Mouse (Mus musculus): ENCODE results near the gene Tmem53. TPM values are rescaled to one million over a fixed set of nuclear protein-coding genes. Genes with fewer than 3 reads are reported as not detected.

The Tmem53 gene
- polyA plus RNA-seq, 1 experiment from 2014 or later, result 13.8 TPM

- Histone ChIP-seq H3K36me3 (ENCODE audit: control insufficient read depth, insufficient read depth, low read length) (peaks cover 72% of the 10 kb centered on the region), H3K27ac (ENCODE audit: low read depth, low read length) (no peak overlapping the region), H3K4me1 (ENCODE audit: control insufficient read depth, insufficient read depth, low read length) (peaks cover 32% of the 10 kb centered on the region), H3K9me3 (ENCODE audit: control insufficient read depth, low read length) (peaks cover 10% of the 10 kb centered on the region), H3K4me3 (ENCODE audit: low read length) (no peak overlapping the region), H3K9ac (ENCODE audit: low read depth, low read length) (no peak overlapping the region), H3K27me3 (ENCODE audit: control insufficient read depth, insufficient read depth, low read length) (no peaks in the 10 kb centered on the region), H3K4me2 (replicated peaks; ENCODE audit: low read depth, low read length) (no peak overlapping the region)
- ATAC-seq (ENCODE audit: low FRiP score, low TSS enrichment), result peak; percentile 77
- WGBS, result 18% methylated on average over 17 of the region's 17 CpGs
Observed at GRCm38 (mm10) chr4:117276281-117276711, 24.5 kb downstream of the Tmem53 start.

- H3K36me3 ChIP-seq (ENCODE audit: control insufficient read depth, insufficient read depth, low read length), result peaks cover 72% of the 10 kb centered on the region
- H3K9ac ChIP-seq (ENCODE audit: low read depth, low read length), result no peak overlapping the region
- no peak for ATAC-seq (ENCODE audit: low FRiP score, low TSS enrichment)
- H3K9me3 ChIP-seq (ENCODE audit: control insufficient read depth, low read length), result peaks cover 10% of the 10 kb centered on the region
- H3K4me3 ChIP-seq (ENCODE audit: low read length), result no peak overlapping the region
- no peaks in the 10 kb centered on the region for H3K27me3 ChIP-seq (ENCODE audit: control insufficient read depth, insufficient read depth, low read length)
- H3K4me2 ChIP-seq (replicated peaks; ENCODE audit: low read depth, low read length), result no peak overlapping the region
- peaks cover 32% of the 10 kb centered on the region for H3K4me1 ChIP-seq (ENCODE audit: control insufficient read depth, insufficient read depth, low read length)
- 44% methylated on average over 13 of the region's 13 CpGs for WGBS
- no peak overlapping the region for H3K27ac ChIP-seq (ENCODE audit: low read depth, low read length)
Observed at GRCm38 (mm10) chr4:117277021-117277420, 25.3 kb downstream of the Tmem53 start.

DNA sequence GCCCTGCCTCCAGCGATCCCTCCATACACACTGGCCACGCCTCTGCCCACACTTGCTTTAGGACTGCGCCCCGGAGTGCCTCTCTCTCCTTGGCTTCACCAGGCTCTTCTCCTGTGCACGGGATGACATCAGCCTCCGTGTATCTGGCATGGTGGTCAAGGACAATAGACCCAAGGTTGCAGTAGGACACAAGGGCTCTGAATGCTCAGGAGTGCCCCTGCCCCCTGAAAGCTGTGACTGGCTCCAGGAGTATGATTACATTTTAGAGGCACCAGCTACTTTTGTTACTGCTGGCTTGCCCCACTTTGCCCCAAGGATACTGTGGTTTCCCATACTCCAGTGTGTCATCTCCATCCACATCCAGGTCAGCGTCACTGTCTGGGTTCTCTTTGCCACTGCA is 25.9 kb downstream of the Tmem53 start:
- no peak for ATAC-seq (ENCODE audit: low FRiP score, low TSS enrichment)
- peaks cover 75% of the 10 kb centered on the region for H3K36me3 ChIP-seq (ENCODE audit: control insufficient read depth, insufficient read depth, low read length)
- H3K4me1 ChIP-seq (ENCODE audit: control insufficient read depth, insufficient read depth, low read length), result peaks cover 30% of the 10 kb centered on the region
- H3K27me3 ChIP-seq (ENCODE audit: control insufficient read depth, insufficient read depth, low read length), result no peaks in the 10 kb centered on the region
- no peak overlapping the region for H3K4me2 ChIP-seq (replicated peaks; ENCODE audit: low read depth, low read length)
- no peak overlapping the region for H3K9ac ChIP-seq (ENCODE audit: low read depth, low read length)
- no peak overlapping the region for H3K4me3 ChIP-seq (ENCODE audit: low read length)
- 82% methylated on average over 7 of the region's 7 CpGs for WGBS
- peaks cover 10% of the 10 kb centered on the region for H3K9me3 ChIP-seq (ENCODE audit: control insufficient read depth, low read length)
- no peak overlapping the region for H3K27ac ChIP-seq (ENCODE audit: low read depth, low read length)

DNA sequence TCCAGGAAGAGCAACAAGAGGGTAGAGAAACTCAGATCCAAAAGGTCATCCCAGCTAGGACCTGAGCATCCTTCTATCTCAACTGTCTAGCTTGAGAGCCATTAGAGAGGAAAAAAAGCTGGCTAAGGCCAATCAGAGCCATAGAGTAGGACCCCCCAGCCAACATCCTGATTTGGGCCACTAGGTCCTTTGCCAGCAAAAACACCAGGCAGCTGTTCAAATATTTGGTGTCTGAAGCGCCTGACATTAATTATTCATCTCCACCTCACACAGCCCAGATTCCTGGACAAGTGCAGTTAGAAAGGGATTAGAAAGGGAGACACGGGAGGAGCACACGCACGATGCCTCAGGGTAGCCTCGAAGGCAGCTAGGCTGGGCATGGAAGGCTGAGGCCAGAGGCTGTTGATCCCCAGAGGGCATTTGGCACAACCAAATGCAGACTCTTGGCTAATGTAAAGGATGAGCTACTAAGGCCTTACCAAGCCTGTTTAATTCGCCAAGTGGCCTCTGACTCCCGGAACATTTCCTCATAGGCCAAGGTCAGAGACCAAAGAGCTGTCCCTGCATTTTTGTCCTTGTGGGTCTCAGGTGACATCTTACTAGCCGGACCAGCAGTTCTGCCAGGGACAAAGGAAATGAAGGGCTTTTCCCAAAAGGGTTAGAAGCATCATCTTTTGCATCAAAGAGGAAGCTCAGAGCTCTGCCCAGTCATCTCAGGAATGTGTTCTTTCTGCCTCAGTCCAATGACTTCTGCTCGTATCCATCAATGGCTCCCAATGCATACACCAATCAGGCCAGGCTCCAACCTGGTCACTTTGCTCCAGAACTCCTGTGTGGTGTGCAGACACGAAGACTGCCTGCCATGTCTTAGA is 26.9 kb downstream of the Tmem53 start:
- H3K4me2 ChIP-seq (replicated peaks; ENCODE audit: low read depth, low read length), result no peak overlapping the region
- WGBS, result 62% methylated on average over 10 of the region's 10 CpGs
- peaks cover 71% of the 10 kb centered on the region for H3K36me3 ChIP-seq (ENCODE audit: control insufficient read depth, insufficient read depth, low read length)
- ATAC-seq (ENCODE audit: low FRiP score, low TSS enrichment), result no peak
- peaks cover 10% of the 10 kb centered on the region for H3K9me3 ChIP-seq (ENCODE audit: control insufficient read depth, low read length)
- H3K9ac ChIP-seq (ENCODE audit: low read depth, low read length), result no peak overlapping the region
- H3K4me1 ChIP-seq (ENCODE audit: control insufficient read depth, insufficient read depth, low read length), result peaks cover 35% of the 10 kb centered on the region
- no peak overlapping the region for H3K27ac ChIP-seq (ENCODE audit: low read depth, low read length)
- H3K27me3 ChIP-seq (ENCODE audit: control insufficient read depth, insufficient read depth, low read length), result no peaks in the 10 kb centered on the region
- H3K4me3 ChIP-seq (ENCODE audit: low read length), result no peak overlapping the region

DNA sequence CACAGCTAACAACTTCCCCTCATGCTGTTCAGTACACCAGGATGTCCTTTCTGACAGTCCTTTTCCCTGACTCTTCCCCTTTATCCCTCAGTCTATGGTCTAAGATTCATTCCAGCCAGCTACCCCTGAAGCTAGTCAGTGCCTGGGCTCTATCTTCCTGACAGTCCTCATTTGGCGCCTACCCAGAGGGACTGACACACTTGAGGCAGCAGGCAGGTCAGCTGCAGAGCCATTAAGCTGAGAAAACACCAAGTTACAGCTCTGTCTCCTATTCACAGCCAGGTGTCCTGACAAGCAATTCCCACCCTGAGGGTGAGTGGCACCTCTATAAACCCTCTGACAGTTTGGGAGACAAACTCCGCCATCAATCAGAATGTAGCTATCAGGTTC is 27.5 kb downstream of the Tmem53 start:
- H3K36me3 ChIP-seq (ENCODE audit: control insufficient read depth, insufficient read depth, low read length), result peaks cover 74% of the 10 kb centered on the region
- H3K9me3 ChIP-seq (ENCODE audit: control insufficient read depth, low read length), result peaks cover 6% of the 10 kb centered on the region
- peaks cover 42% of the 10 kb centered on the region for H3K4me1 ChIP-seq (ENCODE audit: control insufficient read depth, insufficient read depth, low read length)
- no peak overlapping the region for H3K27ac ChIP-seq (ENCODE audit: low read depth, low read length)
- ATAC-seq (ENCODE audit: low FRiP score, low TSS enrichment), result no peak
- no peak overlapping the region for H3K4me2 ChIP-seq (replicated peaks; ENCODE audit: low read depth, low read length)
- no peaks in the 10 kb centered on the region for H3K27me3 ChIP-seq (ENCODE audit: control insufficient read depth, insufficient read depth, low read length)
- 65% methylated on average over 2 of the region's 2 CpGs for WGBS
- H3K9ac ChIP-seq (ENCODE audit: low read depth, low read length), result no peak overlapping the region
- no peak overlapping the region for H3K4me3 ChIP-seq (ENCODE audit: low read length)

DNA sequence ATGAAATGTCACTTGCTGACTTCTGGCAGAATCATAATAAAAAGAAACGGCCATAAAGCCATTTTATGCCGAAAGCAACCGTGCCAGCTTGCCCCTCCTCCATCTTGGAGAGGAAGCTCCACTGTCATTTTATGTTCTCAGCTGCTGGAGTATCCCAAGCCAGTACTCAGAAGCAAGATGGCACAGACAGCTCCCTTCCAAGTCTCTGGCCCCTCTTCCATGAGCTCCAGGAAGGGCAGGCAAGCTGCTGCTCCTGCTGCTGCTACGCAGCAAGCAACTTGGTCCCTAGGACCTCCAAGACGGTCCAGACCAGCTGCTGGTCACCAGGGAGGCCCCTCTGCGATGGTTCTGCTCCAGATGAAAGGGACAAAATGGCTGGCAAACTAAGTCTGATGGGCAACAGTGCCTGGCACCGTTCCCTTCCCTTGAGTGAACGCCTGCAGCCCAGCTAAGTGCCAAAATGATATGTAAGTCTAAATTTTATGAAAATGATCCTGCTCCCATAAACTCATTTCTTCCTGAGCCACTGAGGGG is 28.7 kb downstream of the Tmem53 start:
- no peak for ATAC-seq (ENCODE audit: low FRiP score, low TSS enrichment)
- H3K27me3 ChIP-seq (ENCODE audit: control insufficient read depth, insufficient read depth, low read length), result no peaks in the 10 kb centered on the region
- WGBS, result 76% methylated on average over 8 of the region's 8 CpGs
- H3K9ac ChIP-seq (ENCODE audit: low read depth, low read length), result no peak overlapping the region
- H3K9me3 ChIP-seq (ENCODE audit: control insufficient read depth, low read length), result no peaks in the 10 kb centered on the region
- H3K4me1 ChIP-seq (ENCODE audit: control insufficient read depth, insufficient read depth, low read length), result peaks cover 49% of the 10 kb centered on the region
- H3K27ac ChIP-seq (ENCODE audit: low read depth, low read length), result no peak overlapping the region
- H3K4me3 ChIP-seq (ENCODE audit: low read length), result no peak overlapping the region
- no peak overlapping the region for H3K4me2 ChIP-seq (replicated peaks; ENCODE audit: low read depth, low read length)
- H3K36me3 ChIP-seq (ENCODE audit: control insufficient read depth, insufficient read depth, low read length), result peaks cover 74% of the 10 kb centered on the region

GRCm38 (mm10) chr4:117281090-117281845 is 29.5 kb downstream of the Tmem53 start:
- H3K9ac ChIP-seq (ENCODE audit: low read depth, low read length), result no peak overlapping the region
- no peak overlapping the region for H3K27ac ChIP-seq (ENCODE audit: low read depth, low read length)
- H3K36me3 ChIP-seq (ENCODE audit: control insufficient read depth, insufficient read depth, low read length), result peaks cover 75% of the 10 kb centered on the region
- 51% methylated on average over 19 of the region's 19 CpGs for WGBS
- H3K4me3 ChIP-seq (ENCODE audit: low read length), result no peak overlapping the region
- H3K4me1 ChIP-seq (ENCODE audit: control insufficient read depth, insufficient read depth, low read length), result peaks cover 43% of the 10 kb centered on the region
- H3K9me3 ChIP-seq (ENCODE audit: control insufficient read depth, low read length), result no peaks in the 10 kb centered on the region
- H3K4me2 ChIP-seq (replicated peaks; ENCODE audit: low read depth, low read length), result no peak overlapping the region
- no peak for ATAC-seq (ENCODE audit: low FRiP score, low TSS enrichment)
- no peaks in the 10 kb centered on the region for H3K27me3 ChIP-seq (ENCODE audit: control insufficient read depth, insufficient read depth, low read length)

- Histone ChIP-seq H3K27ac (ENCODE audit: low read depth, low read length) (0 out of 2 replicates have a peak overlapping the region, but pooled peaks have one; percentile 11), H3K4me1 (ENCODE audit: control insufficient read depth, insufficient read depth, low read length) (peaks cover 32% of the 10 kb centered on the region)
- peak; percentile 50; the same call in 1 of the 2 replicates for ATAC-seq (ENCODE audit: low FRiP score, low TSS enrichment)
Observed at GRCm38 (mm10) chr4:117283271-117284191, 31.8 kb downstream of the Tmem53 start.

More at GRCm38 (mm10) chr4:117283271-117284191, 31.8 kb downstream of the Tmem53 start:
- Histone ChIP-seq H3K4me3 (ENCODE audit: low read length) (no peak overlapping the region), H3K27me3 (ENCODE audit: control insufficient read depth, insufficient read depth, low read length) (no peaks in the 10 kb centered on the region), H3K4me2 (replicated peaks; ENCODE audit: low read depth, low read length) (no peak overlapping the region), H3K9me3 (ENCODE audit: control insufficient read depth, low read length) (no peaks in the 10 kb centered on the region), H3K36me3 (ENCODE audit: control insufficient read depth, insufficient read depth, low read length) (peaks cover 77% of the 10 kb centered on the region), H3K9ac (ENCODE audit: low read depth, low read length) (no peak overlapping the region)
- WGBS, result 25% methylated on average over 22 of the region's 22 CpGs
